Mouse (Mus musculus): ENCODE results near the gene Kdr.
A peak's percentile ranks its signal among the peaks of the same experiment; 100 is the strongest.

Gene Kdr

GRCm38 (mm10) chr5:75978374-75979100, at the start of gene Kdr:
TSS of gene Kdr (minus strand) at chr5:75978458.
- DNase-seq (ENCODE audit: low read depth in 1 of 2, low spot score in 2 of 2) = no peak

GRCm38 (mm10) chr5:76026805-76027204, 48.5 kb upstream of the Kdr start:
- DNase-seq (ENCODE audit: low read depth in 1 of 2, low spot score in 2 of 2) = no peak

- no peak for DNase-seq (ENCODE audit: low read depth in 1 of 2, low spot score in 2 of 2)
These were observed 47.9 kb upstream of the Kdr start for GRCm38 (mm10) chr5:76025996-76026665.

- DNase-seq (ENCODE audit: low read depth in 1 of 2, low spot score in 2 of 2) = no peak
These were observed 44.9 kb upstream of the Kdr start for GRCm38 (mm10) chr5:76023011-76023773.

- DNase-seq (ENCODE audit: low read depth in 1 of 2, low spot score in 2 of 2) = no peak
These were observed 44.2 kb upstream of the Kdr start for GRCm38 (mm10) chr5:76022436-76022835.

- DNase-seq (ENCODE audit: low read depth in 1 of 2, low spot score in 2 of 2) = no peak
These were observed 40.1 kb upstream of the Kdr start for GRCm38 (mm10) chr5:76018321-76018720.

GRCm38 (mm10) chr5:76016086-76016485, 37.8 kb upstream of the Kdr start:
- no peak for DNase-seq (ENCODE audit: low read depth in 1 of 2, low spot score in 2 of 2)

GRCm38 (mm10) chr5:76013881-76014431, 35.7 kb upstream of the Kdr start:
- DNase-seq (ENCODE audit: low read depth in 1 of 2, low spot score in 2 of 2) = no peak

- no peak for DNase-seq (ENCODE audit: low read depth in 1 of 2, low spot score in 2 of 2)
These were observed 28.1 kb upstream of the Kdr start for GRCm38 (mm10) chr5:76006403-76006802.

- no peak for DNase-seq (ENCODE audit: low read depth in 1 of 2, low spot score in 2 of 2)
These were observed 12.0 kb upstream of the Kdr start for GRCm38 (mm10) chr5:75990212-75990611.

- no peak for DNase-seq (ENCODE audit: low read depth in 1 of 2, low spot score in 2 of 2)
These were observed 9.3 kb upstream of the Kdr start for GRCm38 (mm10) chr5:75987530-75987929.

- peak in 1 of 2 experiments; percentile 24 for DNase-seq (ENCODE audit: low read depth in 1 of 2, low spot score in 2 of 2)
These were observed 2.5 kb upstream of the Kdr start for GRCm38 (mm10) chr5:75980521-75981311.

GRCm38 (mm10) chr5:75979108-75979507, 850 bp upstream of the Kdr start:
- no peak for DNase-seq (ENCODE audit: low read depth in 1 of 2, low spot score in 2 of 2)

- no peak for DNase-seq (ENCODE audit: low read depth in 1 of 2, low spot score in 2 of 2)
These were observed 551 bp downstream of the Kdr start for GRCm38 (mm10) chr5:75977441-75978373.

GRCm38 (mm10) chr5:75976696-75977095, 1.6 kb downstream of the Kdr start:
- no peak for DNase-seq (ENCODE audit: low read depth in 1 of 2, low spot score in 2 of 2)

- no peak for DNase-seq (ENCODE audit: low read depth in 1 of 2, low spot score in 2 of 2)
These were observed 2.9 kb downstream of the Kdr start for GRCm38 (mm10) chr5:75975398-75975797.

- no peak for DNase-seq (ENCODE audit: low read depth in 1 of 2, low spot score in 2 of 2)
These were observed 3.6 kb downstream of the Kdr start for GRCm38 (mm10) chr5:75974543-75975130.

- DNase-seq (ENCODE audit: low read depth in 1 of 2, low spot score in 2 of 2) = no peak
These were observed 8.4 kb downstream of the Kdr start for GRCm38 (mm10) chr5:75969887-75970286.

- no peak for DNase-seq (ENCODE audit: low read depth in 1 of 2, low spot score in 2 of 2)
These were observed 15.7 kb downstream of the Kdr start for GRCm38 (mm10) chr5:75962558-75962957.

All from monocyte, adult 2 months (primary cell).